Mouse (Mus musculus): ENCODE measurements around the gene Vac14.

DNA sequence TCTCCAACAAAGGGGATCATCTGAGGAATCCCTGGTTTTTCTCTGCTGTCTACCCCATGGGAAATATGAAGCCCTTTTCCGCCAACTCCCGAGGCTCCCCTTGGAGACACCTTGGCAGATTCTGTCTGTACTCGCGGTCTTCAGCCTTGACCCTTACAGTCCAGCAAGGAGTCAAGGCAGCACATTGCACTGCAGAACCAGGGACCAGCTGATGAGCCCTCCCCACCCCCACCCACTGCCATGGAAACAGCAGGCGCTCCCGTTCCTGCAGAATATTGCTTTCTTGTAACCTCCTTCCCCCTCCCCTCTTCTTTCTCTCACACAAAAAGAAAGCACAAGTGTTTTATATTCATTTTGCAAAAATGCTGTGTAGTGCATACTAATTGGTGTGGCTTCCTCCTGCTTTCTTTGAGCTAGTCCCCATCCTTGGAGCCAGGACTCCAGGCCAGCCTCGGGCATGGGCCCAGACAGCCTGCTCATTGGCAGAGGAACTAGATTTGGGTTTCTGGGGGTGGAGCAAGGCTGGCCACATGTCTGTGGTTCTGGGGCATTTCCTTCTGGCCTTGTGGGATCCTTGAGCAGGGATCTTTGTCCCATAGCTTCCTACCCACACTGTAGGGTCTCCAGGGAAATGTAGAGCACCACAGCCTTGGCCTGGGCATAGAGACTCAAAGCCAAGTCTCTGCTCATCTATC, 46.0 kb downstream of the Vac14 start:
- TF ChIP-seq TAL1 (IDR thresholded peaks at IDR 0.05; ENCODE audit: low read length) (no peak), GATA1 (IDR thresholded peaks at IDR 0.05; ENCODE audit: low read length) (no peak)
